Mouse (Mus musculus): ENCODE data around the gene Bad. TPM values are rescaled to one million over a fixed set of nuclear protein-coding genes. Genes with fewer than 3 reads are reported as not detected.
A peak's percentile ranks its signal among the peaks of the same experiment; 100 is the strongest.

Gene Bad
- polyA plus RNA-seq, 1 experiment: 72.8 TPM

DNA sequence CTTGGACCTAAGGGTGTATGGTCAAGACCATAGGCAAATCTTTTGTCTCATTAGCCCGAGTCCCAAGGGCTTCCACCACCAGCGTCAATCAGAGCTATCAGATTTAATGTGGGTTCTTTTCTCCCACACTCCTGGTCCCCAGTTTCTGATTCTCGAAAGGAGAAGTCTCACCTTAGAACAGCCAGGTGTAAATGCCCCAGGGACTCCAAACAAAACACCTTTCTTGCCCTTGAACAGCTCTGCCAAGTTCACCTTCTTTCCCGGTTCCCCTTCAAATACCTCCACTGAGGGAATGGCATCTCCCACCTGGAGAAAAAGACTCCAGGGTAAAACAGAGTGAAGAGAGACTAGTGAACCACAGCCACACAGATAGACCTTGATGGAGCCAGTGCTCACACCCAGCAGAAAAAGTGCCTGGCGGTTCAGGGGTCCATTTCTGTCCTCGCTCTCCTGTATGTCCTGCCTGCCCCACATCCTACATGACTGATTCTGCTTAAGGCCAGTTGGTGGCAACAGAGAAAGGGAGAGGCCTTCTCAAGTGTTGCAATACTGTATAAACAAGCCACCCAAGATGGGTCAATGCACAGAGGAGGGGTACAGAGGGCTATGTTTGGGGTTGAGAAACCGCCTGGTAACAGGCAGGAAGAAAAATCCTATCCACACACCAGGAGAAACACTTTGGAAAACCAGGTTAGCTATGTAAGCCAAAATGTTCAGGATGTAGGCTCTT lies 33.7 kb upstream of the Bad start:
- TF ChIP-seq POLR2A (IDR thresholded peaks at IDR 0.05; ENCODE audit: borderline replicate concordance, extremely low read depth, insufficient read depth, insufficient read length, poor library complexity, severe bottlenecking) (no peak), CTCF (IDR thresholded peaks at IDR 0.05; ENCODE audit: borderline replicate concordance, extremely low read depth, insufficient read depth, insufficient read length) (no peak)

DNA sequence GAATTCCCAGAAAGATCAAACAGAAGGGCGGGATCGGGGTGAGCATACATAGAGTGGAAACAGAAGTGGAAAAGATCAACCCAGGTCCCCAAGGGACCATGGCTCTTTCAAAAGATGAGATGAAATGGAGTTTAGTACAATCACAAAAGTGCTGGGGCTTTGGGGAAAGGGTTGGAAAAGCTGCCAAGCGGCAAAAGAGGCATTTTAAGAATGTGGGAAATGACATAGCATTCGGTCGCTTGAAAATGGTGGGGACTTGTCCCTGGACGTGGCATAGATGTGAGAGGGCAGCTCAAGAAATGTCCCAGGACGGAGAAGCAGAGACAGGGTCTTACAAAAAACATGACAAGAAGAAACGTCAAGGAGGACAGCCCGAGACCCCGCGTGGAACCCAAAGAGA lies 32.6 kb upstream of the Bad start:
- no peak for DNase-seq (ENCODE audit: low read depth)
- no peak for TF ChIP-seq CTCF (IDR thresholded peaks at IDR 0.05; ENCODE audit: borderline replicate concordance, extremely low read depth, insufficient read depth, insufficient read length)
- TF ChIP-seq POLR2A (IDR thresholded peaks at IDR 0.05; ENCODE audit: borderline replicate concordance, extremely low read depth, insufficient read depth, insufficient read length, poor library complexity, severe bottlenecking): no peak

More for the DNA sequence above, 33.7 kb upstream of the Bad start:
- DNase-seq (ENCODE audit: low read depth): no peak

- TF ChIP-seq CTCF (IDR thresholded peaks at IDR 0.05; ENCODE audit: borderline replicate concordance, extremely low read depth, insufficient read depth, insufficient read length) (no peak), POLR2A (IDR thresholded peaks at IDR 0.05; ENCODE audit: borderline replicate concordance, extremely low read depth, insufficient read depth, insufficient read length, poor library complexity, severe bottlenecking) (peak; percentile 51; the same call in 1 of the 2 replicates)
Measured at GRCm38 (mm10) chr19:6909507-6910289, 32.0 kb upstream of the Bad start, which contains the start of the genes Trmt112 and Prdx5. Gene Trmt112, plus strand, starts transcription at chr19:6909698. Gene Prdx5, minus strand, starts transcription at chr19:6910106.

GRCm38 (mm10) chr19:6910306-6910705 lies 31.4 kb upstream of the Bad start:
- DNase-seq (ENCODE audit: low read depth): peak; percentile 58

More at GRCm38 (mm10) chr19:6909507-6910289, 32.0 kb upstream of the Bad start, which contains the start of the genes Trmt112 and Prdx5:
- DNase-seq (ENCODE audit: low read depth): peak; percentile 99

DNA sequence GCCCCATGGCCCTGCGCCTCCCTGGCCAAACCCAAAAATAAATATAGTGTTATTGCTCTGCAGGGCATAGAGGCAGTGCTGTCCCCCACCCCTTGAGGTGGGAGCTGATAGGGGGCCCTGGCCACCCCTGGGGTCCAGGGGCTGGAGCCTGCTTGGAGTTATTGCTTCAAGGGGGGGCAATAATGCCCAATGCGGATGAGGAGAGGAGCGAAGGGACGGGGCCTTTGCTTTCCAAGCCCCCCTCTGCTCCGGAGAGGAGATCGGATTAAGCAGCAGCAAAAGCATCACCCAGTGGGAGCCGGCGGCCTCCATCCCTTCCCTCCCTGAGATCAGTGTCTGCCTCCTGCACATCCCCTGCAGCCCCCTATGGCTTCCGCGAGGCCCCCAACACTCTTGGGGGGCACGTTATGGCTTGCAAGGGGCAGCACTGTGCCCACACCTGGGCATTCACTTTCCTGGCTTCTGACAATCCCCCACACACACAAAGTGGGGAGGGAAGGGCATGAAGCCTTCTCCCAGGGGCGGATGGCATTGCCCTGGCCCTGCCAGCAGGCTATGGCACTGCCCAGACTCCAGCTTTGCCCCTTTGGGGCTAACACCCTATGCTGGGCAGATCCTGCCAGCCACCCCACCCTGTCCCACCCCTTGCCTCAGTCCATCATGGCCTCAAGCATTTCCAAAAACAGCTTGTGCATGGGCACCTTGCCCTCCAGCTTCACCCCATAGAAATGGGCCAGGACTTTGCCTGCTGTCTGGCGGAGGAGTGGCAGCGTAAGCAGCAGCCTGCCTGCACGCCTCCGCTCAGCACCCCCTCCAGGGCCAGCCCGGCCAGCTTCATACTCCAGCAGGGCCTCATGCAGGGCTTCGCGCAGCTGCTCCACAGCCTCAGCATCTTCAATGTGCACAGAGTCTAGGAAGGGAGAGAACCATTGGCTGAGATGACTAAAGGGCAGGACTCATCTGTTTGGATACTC lies 30.3 kb upstream of the Bad start:
- TF ChIP-seq POLR2A (IDR thresholded peaks at IDR 0.05; ENCODE audit: borderline replicate concordance, extremely low read depth, insufficient read depth, insufficient read length, poor library complexity, severe bottlenecking) (no peak), CTCF (IDR thresholded peaks at IDR 0.05; ENCODE audit: borderline replicate concordance, extremely low read depth, insufficient read depth, insufficient read length) (no peak)
- DNase-seq (ENCODE audit: low read depth): no peak

- TF ChIP-seq CTCF (IDR thresholded peaks at IDR 0.05; ENCODE audit: borderline replicate concordance, extremely low read depth, insufficient read depth, insufficient read length) (no peak), POLR2A (IDR thresholded peaks at IDR 0.05; ENCODE audit: borderline replicate concordance, extremely low read depth, insufficient read depth, insufficient read length, poor library complexity, severe bottlenecking) (no peak)
- DNase-seq (ENCODE audit: low read depth): no peak
Measured at GRCm38 (mm10) chr19:6912205-6912970, 29.3 kb upstream of the Bad start.

DNA sequence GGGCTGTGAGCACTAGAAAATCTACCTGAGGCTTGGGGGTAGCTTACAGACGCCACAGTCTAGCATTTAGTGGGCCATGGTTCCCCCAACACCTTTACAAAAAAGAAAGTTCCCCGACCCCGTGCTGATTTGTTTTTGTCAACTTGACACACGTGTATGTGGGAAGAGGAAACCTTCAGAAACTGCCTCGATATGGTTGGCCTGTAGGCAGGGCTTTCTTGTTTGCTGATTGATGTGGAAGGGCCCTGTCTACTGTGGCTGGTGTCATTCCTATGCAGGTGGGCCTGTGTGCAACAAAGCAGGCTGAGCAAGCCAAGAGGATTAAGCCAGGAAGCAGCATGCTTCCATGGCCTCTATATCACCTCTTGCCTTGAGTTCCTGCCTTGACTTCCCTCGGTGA lies 28.6 kb upstream of the Bad start:
- no peak for DNase-seq (ENCODE audit: low read depth)
- no peak for TF ChIP-seq POLR2A (IDR thresholded peaks at IDR 0.05; ENCODE audit: borderline replicate concordance, extremely low read depth, insufficient read depth, insufficient read length, poor library complexity, severe bottlenecking)

GRCm38 (mm10) chr19:6913991-6914390 lies 27.7 kb upstream of the Bad start:
- DNase-seq (ENCODE audit: low read depth): no peak
- TF ChIP-seq POLR2A (IDR thresholded peaks at IDR 0.05; ENCODE audit: borderline replicate concordance, extremely low read depth, insufficient read depth, insufficient read length, poor library complexity, severe bottlenecking) (no peak), CTCF (IDR thresholded peaks at IDR 0.05; ENCODE audit: borderline replicate concordance, extremely low read depth, insufficient read depth, insufficient read length) (no peak)

GRCm38 (mm10) chr19:6914540-6914939 lies 27.1 kb upstream of the Bad start:
- no peak for DNase-seq (ENCODE audit: low read depth)
- no peak for TF ChIP-seq POLR2A (IDR thresholded peaks at IDR 0.05; ENCODE audit: borderline replicate concordance, extremely low read depth, insufficient read depth, insufficient read length, poor library complexity, severe bottlenecking)
- no peak for TF ChIP-seq CTCF (IDR thresholded peaks at IDR 0.05; ENCODE audit: borderline replicate concordance, extremely low read depth, insufficient read depth, insufficient read length)

GRCm38 (mm10) chr19:6915276-6915675 lies 26.4 kb upstream of the Bad start:
- TF ChIP-seq CTCF (IDR thresholded peaks at IDR 0.05; ENCODE audit: borderline replicate concordance, extremely low read depth, insufficient read depth, insufficient read length): no peak
- TF ChIP-seq POLR2A (IDR thresholded peaks at IDR 0.05; ENCODE audit: borderline replicate concordance, extremely low read depth, insufficient read depth, insufficient read length, poor library complexity, severe bottlenecking): no peak
- DNase-seq (ENCODE audit: low read depth): no peak

All from brain, embryonic 14.5 days (tissue).